Comparison of ENCODE assay signal across 23 mouse cellular contexts in the genomic region with DNA sequence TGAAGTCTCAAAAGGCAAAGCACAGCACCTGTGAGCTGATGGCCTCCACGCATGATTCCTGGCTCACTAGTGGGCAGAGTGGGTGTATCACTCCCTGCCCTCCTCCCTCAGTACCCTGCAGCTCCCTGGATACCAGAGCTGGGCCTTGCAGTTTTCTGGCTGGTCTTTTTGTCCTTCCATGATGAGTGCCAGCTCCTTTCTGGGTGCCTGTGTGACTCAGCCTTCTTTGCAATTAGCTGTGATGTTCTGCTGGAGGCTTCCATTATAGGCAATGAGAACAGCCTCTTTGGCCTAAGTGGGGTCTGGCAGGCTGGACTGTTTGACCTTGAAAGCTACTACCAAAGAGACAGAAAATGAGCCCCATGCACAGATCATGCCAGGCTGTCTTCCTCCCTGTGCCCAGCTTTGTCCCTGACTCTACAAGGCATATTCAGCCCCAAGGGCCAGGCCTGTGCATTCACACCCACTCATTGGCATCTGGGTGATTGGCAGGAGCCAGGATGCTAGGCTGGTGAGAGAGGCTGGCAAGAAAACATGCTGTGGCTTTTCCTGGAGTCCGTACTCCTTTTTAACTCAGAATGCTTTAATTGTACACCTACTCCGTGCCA. TPM values are rescaled to one million over a fixed set of nuclear protein-coding genes. Genes with fewer than 3 reads are reported as not detected.
DNase-seq lines count a peak whose midpoint lies in the region; ATAC-seq and TF ChIP-seq lines count a peak whose summit lies in the region.
"Had no signal": no experiment of that assay in that cellular context is flagged by ENCODE, and none has a peak within 500 bp of the region (broad histone marks: within the 10 kb centered on the region; RNA-seq: fewer than 3 reads in every experiment).

No protein-coding gene starts in this region.

- H3K4me3 ChIP-seq in forebrain, embryonic 16.5 days (replicated peaks; ENCODE audit: low read length) = no peak overlapping the region
- H3K4me3 ChIP-seq in forebrain, embryonic 14.5 days (ENCODE audit: low read depth, low read length) = no peak overlapping the region
- H3K4me3 ChIP-seq in layer of hippocampus, adult 2 months = no peak overlapping the region
- no peak overlapping the region for H3K4me3 ChIP-seq in intestine, postnatal 0 days (ENCODE audit: low read depth, low read length)
- H3K4me3 ChIP-seq: heart, embryonic 13.5 days; liver, embryonic 13.5 days; midbrain, embryonic 15.5 days; stomach, embryonic 15.5 days had no signal

- H3K27me3 ChIP-seq in forebrain, embryonic 16.5 days (replicated peaks; ENCODE audit: control insufficient read depth, insufficient read depth, low read length) = no peaks in the 10 kb centered on the region
- no peaks in the 10 kb centered on the region for H3K27me3 ChIP-seq in forebrain, embryonic 14.5 days (replicated peaks; ENCODE audit: control insufficient read depth, insufficient read depth, low read length)
- no peaks in the 10 kb centered on the region for H3K27me3 ChIP-seq in intestine, postnatal 0 days (replicated peaks; ENCODE audit: control insufficient read depth, insufficient read depth, low read length)
- H3K27me3 ChIP-seq: heart, embryonic 13.5 days; liver, embryonic 13.5 days; midbrain, embryonic 15.5 days; Patski; stomach, embryonic 15.5 days had no signal

- no peak overlapping the region for H3K4me2 ChIP-seq in forebrain, embryonic 16.5 days (ENCODE audit: low read length)
- no peak overlapping the region for H3K4me2 ChIP-seq in forebrain, embryonic 14.5 days (ENCODE audit: low read length)
- no peak overlapping the region for H3K4me2 ChIP-seq in intestine, postnatal 0 days (replicated peaks; ENCODE audit: low read depth)
- H3K4me2 ChIP-seq: heart, embryonic 13.5 days; liver, embryonic 13.5 days; midbrain, embryonic 15.5 days; stomach, embryonic 15.5 days had no signal

- no peaks in the 10 kb centered on the region for H3K4me1 ChIP-seq in forebrain, embryonic 16.5 days (replicated peaks; ENCODE audit: control insufficient read depth, insufficient read depth, low read length)
- no peaks in the 10 kb centered on the region for H3K4me1 ChIP-seq in forebrain, embryonic 14.5 days (ENCODE audit: control insufficient read depth, insufficient read depth, low read length)
- no peaks in the 10 kb centered on the region for H3K4me1 ChIP-seq in intestine, postnatal 0 days (replicated peaks; ENCODE audit: control insufficient read depth, insufficient read depth, low read length)
- H3K4me1 ChIP-seq: liver, embryonic 13.5 days; midbrain, embryonic 15.5 days; stomach, embryonic 15.5 days had no signal

- DNase-seq in forebrain, embryonic 14.5 days (ENCODE audit: low spot score) = no peak
- DNase-seq in Muller cell, postnatal 12 days (ENCODE audit: inconsistent ontology term) = peak; percentile 51
- DNase-seq in cerebellum, adult 9-10 months = peak; percentile 73
- DNase-seq in layer of hippocampus, adult 2 months (ENCODE audit: low spot score in 2 of 2) = peak; percentile 64 to 66
- DNase-seq in adrenal gland, adult 8-10 months = no peak
- DNase-seq: heart, postnatal 4 days; kidney, adult 8-10 months; liver, embryonic 13.5 days; thymus, postnatal 25 days had no signal

- peak; percentile 26; the same call in 1 of the 2 replicates for ATAC-seq in forebrain, embryonic 16.5 days
- no peak for ATAC-seq in forebrain, embryonic 14.5 days
- no peak for ATAC-seq in erythroid progenitor cell, adult 5-6 weeks (replicated peaks; ENCODE audit: low FRiP score, poor library complexity, severe bottlenecking)
- ATAC-seq in intestine, postnatal 0 days = no peak
- ATAC-seq: midbrain, embryonic 15.5 days; Patski had no signal

- no peaks in the 10 kb centered on the region for H3K36me3 ChIP-seq in forebrain, embryonic 16.5 days (ENCODE audit: control insufficient read depth, insufficient read depth)
- H3K36me3 ChIP-seq in forebrain, embryonic 14.5 days (ENCODE audit: control insufficient read depth, insufficient read depth, low read length) = no peaks in the 10 kb centered on the region
- H3K36me3 ChIP-seq in intestine, postnatal 0 days (ENCODE audit: control insufficient read depth, insufficient read depth) = no peaks in the 10 kb centered on the region
- H3K36me3 ChIP-seq: heart, embryonic 13.5 days; liver, embryonic 13.5 days; midbrain, embryonic 15.5 days; stomach, embryonic 15.5 days had no signal

- 78% methylated on average over 3 of the region's 3 CpGs for WGBS in forebrain, embryonic 16.5 days
- 78% methylated on average over 3 of the region's 3 CpGs for WGBS in forebrain, embryonic 14.5 days
- WGBS in intestine, postnatal 0 days = 94% methylated on average over 3 of the region's 3 CpGs

- H3K9ac ChIP-seq in forebrain, embryonic 16.5 days (replicated peaks; ENCODE audit: low read depth, low read length) = no peak overlapping the region
- H3K9ac ChIP-seq in forebrain, embryonic 14.5 days (ENCODE audit: low read length) = no peak overlapping the region
- no peak overlapping the region for H3K9ac ChIP-seq in intestine, postnatal 0 days (ENCODE audit: low read depth, low read length)
- H3K9ac ChIP-seq: heart, embryonic 13.5 days; liver, embryonic 13.5 days; midbrain, embryonic 15.5 days; stomach, embryonic 15.5 days had no signal

- no peak overlapping the region for H3K27ac ChIP-seq in forebrain, embryonic 16.5 days (ENCODE audit: low read length)
- no peak overlapping the region for H3K27ac ChIP-seq in forebrain, embryonic 14.5 days (ENCODE audit: low read depth, low read length)
- H3K27ac ChIP-seq in layer of hippocampus, adult 2 months = peak overlapping the region; percentile 76
- H3K27ac ChIP-seq in intestine, postnatal 0 days (ENCODE audit: low read depth, low read length) = no peak overlapping the region
- H3K27ac ChIP-seq: heart, embryonic 13.5 days; liver, embryonic 13.5 days; midbrain, embryonic 15.5 days; stomach, embryonic 15.5 days had no signal

- H3K9me3 ChIP-seq in forebrain, embryonic 16.5 days (ENCODE audit: control insufficient read depth, low read length) = no peaks in the 10 kb centered on the region
- H3K9me3 ChIP-seq in forebrain, embryonic 14.5 days (replicated peaks; ENCODE audit: control insufficient read depth, low read length) = no peaks in the 10 kb centered on the region
- H3K9me3 ChIP-seq in intestine, postnatal 0 days (ENCODE audit: control insufficient read depth) = no peaks in the 10 kb centered on the region
- H3K9me3 ChIP-seq: heart, embryonic 13.5 days; liver, embryonic 13.5 days; midbrain, embryonic 15.5 days; stomach, embryonic 15.5 days had no signal

- no peak for TF ChIP-seq CTCF in layer of hippocampus, adult 2 months (conservative IDR thresholded peaks at IDR 0.05)
- TF ChIP-seq CTCF in intestine, postnatal 0 days (IDR thresholded peaks at IDR 0.05; ENCODE audit: low read depth) = no peak

RNA-seq across cellular contexts. Expression of a gene that starts 32.0 kb away (rescaled TPM):
- polyA plus RNA-seq in forebrain, embryonic 16.5 days (2015; fragmentation: Nextera tagmentation; extraction: Ambion mirVana) = not detected in 2 replicates
- polyA plus RNA-seq in forebrain, embryonic 14.5 days (2014; fragmentation: Nextera tagmentation; extraction: Ambion mirVana) = not detected in 2 replicates
- total RNA-seq in layer of hippocampus, adult 2 months (2021) = not detected
- total RNA-seq in adrenal gland, adult 8-10 months (2022) = not detected
- total RNA-seq in erythroid progenitor cell, adult 5-6 weeks (2015; ENCODE audit: low replicate concordance) = not detected in 2 replicates
- total RNA-seq in erythroid progenitor cell, adult 5-6 weeks (2017; ENCODE audit: low replicate concordance) = not detected in 2 replicates
- polyA plus RNA-seq in intestine, postnatal 0 days (2015; fragmentation: Nextera tagmentation; extraction: Ambion mirVana) = not detected in 2 replicates
- total RNA-seq: gastrocnemius, postnatal 4 days; heart, postnatal 4 days; megakaryocyte progenitor cell, adult 5-6 weeks had no signal
- polyA plus RNA-seq: embryonic facial prominence, embryonic 14.5 days; heart, embryonic 13.5 days; large intestine, adult 2 months; limb, embryonic 11.5 days; lung, embryonic 16.5 days; midbrain, embryonic 15.5 days; small intestine, adult 2 months; stomach, embryonic 15.5 days had no signal

Comparison
In these comparisons a context has a peak if more than half of its experiments do, and no peak if none do; other contexts are left out.
1. DNase-seq: peak in Muller cell, postnatal 12 days (single experiment), cerebellum, adult 9-10 months (single experiment) and layer of hippocampus, adult 2 months (2 of 2); none in forebrain, embryonic 14.5 days (single experiment) and adrenal gland, adult 8-10 months (single experiment).